Mouse (Mus musculus): ENCODE measurements around the gene Dlgap1.

Dlgap1 gene

DNA sequence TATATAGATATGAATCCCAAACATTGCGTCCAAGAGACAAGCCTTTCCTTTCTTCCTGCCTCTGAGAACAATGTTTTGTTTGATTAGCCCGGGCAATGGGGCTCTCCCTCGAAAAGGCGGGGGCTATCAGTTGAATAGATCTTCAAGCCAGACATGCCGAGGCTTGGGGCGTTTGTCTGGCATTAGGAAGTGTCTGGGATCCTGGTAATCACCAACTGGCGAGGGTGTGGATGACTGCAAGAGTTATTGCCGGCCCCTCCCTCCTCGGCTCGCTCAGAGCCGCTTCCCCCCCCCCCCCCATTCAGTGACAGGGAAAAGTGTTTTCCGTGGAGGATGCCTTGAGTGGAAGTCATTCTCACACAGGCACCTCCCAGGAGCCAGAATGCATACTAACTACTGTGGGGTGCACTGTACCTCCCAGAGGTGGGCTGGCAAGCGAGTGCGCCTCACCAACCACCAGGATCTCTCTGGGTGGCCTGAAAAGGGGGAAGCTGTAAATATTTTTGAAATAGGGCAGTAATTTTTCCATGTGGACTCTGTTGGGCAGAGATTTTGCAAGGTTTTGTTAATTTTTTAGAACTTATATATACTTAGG, 786.9 kb downstream of the Dlgap1 start:
- peak; percentile 57 for DNase-seq (ENCODE audit: low read depth)

- DNase-seq (ENCODE audit: low read depth), result peak; percentile 37
These were observed 793.1 kb downstream of the Dlgap1 start for GRCm38 (mm10) chr17:70762001-70762400.

DNA sequence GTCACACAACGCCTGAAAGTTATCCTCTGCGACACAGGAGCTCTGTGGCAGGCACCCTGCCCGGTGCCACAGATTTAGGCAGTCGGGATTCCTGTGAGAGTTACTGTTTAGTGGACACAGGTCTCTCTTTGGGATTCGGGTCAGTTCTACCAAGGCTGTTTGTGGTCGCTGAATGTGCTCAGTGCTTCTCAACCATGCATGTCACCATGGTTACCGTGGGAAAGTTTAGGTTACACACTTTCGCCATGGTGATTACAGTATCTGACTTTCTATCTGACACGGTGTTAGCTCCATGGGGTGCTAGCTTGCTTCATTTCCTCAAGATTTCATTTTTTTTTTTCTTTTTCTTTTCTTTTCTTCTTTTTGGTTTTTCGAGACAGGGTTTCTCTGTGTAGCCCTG, 793.8 kb downstream of the Dlgap1 start:
- peak; percentile 24 for DNase-seq (ENCODE audit: low read depth)

DNA sequence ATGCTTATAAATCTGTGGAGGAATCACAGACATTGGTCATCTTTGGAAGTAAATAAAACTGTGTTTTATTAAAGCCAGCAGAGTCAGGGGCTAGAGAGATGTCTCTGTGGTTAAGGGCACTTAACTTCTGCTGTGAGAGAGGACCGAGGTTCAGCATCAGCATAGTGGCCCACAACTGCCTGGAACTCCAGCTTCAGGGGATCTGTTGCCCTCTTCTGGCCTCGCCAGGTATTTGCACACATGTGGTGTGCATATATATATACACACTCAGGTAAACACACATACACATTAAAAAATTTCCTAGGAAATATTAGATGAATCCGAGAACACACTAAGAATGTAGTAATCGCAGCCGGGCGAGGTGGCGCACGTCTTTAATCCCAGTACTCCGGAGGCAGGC, 796.5 kb downstream of the Dlgap1 start:
- no peak for DNase-seq (ENCODE audit: low read depth)

- no peak for DNase-seq (ENCODE audit: low read depth)
These were observed 797.1 kb downstream of the Dlgap1 start for GRCm38 (mm10) chr17:70765976-70766375.

GRCm38 (mm10) chr17:70772120-70772899, 803.4 kb downstream of the Dlgap1 start:
- no peak for DNase-seq (ENCODE audit: low read depth)

DNA sequence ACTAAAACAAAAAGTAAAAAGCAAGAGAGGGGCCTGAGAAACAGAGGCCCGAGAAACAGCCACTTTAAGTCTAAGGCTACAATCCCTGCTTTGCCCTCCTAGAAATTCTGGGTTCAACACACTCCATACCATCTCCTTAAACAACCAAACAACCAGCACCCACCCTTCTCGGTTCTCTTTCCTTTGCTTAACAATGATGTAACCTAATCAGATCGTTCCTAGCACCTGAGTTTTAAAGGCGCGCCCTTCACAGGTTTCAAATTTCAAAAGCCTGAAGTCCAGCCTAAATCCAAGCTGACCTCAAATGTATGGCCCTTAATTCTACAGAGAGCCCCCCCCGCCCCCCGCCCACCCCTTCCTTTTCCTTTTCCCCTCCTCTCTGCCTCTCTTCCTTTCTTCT, 810.9 kb downstream of the Dlgap1 start:
- no peak for DNase-seq (ENCODE audit: low read depth)

DNA sequence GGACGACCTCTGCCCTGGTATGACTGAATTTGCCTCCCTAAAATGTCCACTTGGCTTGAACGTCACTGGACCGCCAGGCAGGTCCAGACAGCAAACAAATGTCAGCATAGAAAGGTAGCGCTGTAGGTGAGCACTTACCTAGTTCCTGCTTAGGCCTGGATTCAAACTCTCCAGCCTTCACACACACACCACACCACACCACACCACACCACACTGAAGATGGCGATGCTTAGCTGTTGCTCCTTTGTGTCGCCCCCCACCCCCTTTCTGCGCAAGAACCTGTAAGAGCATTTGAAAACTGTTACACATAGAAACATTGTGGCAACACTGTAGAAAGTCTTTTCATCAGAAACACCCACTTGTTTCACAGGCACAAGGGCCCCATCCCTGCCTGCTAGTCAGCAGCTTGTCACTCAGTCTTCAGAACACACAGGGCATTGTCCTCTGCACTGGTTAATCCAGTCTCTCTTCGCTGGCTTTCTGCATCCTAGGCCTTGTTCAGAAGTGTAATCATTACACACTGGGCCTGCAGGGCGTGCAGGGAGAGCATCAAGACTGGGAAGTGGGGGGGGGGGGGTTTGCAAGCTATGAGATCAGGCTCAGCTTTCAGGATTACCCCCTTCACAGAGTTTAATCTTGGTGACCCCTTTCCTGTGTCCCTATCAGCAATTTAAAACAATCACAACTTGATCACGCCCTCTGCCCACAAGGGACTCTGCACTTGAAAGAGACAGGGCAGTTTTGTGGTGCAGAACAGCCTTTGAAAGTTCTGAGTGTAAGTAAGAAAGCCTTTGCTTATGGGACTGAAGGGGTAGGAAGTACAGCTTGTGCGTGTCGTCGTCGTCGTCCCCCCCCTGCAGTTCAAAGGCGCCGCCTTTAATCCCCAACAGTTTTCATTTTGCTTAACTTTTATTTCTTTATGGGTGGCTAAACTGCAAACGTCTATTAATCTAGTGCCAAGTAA, 812.1 kb downstream of the Dlgap1 start:
- peak; percentile 37 for DNase-seq (ENCODE audit: low read depth)

GRCm38 (mm10) chr17:70783273-70783672, 814.4 kb downstream of the Dlgap1 start:
- no peak for DNase-seq (ENCODE audit: low read depth)

DNA sequence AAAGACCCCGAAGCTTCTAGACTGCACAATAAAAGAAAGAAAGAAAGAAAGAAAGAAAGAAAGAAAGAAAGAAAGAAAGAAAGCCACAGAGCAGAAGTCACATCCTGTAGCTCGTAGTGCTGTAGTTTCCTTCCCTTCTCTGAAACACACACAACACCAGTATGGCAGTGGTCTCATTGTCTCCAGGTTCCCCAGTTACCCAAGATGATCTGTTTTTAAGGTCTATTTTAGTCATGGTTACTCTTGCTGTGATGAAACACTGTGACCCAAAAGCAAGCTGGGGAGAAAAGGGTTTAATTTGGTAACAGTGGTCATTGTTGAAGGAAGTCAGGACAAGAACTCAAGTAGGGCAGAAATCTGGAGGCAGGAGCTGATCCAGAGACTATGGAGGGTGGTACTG, 818.5 kb downstream of the Dlgap1 start:
- DNase-seq (ENCODE audit: low read depth), result no peak

DNA sequence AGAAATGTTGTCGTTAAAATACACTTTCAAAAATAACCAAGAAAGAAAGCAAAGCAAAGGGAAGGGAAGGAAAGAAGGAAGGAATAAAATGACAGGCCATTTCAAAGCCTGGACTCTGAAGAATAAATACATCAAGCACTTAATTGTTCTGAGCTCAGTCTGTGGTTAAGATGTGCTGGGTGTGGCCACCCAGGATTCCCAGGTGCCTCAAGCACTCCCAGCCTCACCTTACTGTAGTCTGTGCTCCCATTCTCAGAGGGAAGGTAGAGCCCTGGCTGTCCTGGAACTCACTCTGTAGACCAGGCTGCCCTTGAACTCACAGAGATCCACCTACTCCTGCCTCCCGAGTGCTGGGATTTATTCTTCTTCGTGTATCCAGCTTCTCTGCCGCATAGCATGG, 821.9 kb downstream of the Dlgap1 start:
- no peak for DNase-seq (ENCODE audit: low read depth)

- no peak for DNase-seq (ENCODE audit: low read depth)
These were observed 822.9 kb downstream of the Dlgap1 start for GRCm38 (mm10) chr17:70791596-70792275.

- peak; percentile 70 for DNase-seq (ENCODE audit: low read depth)
These were observed 825.4 kb downstream of the Dlgap1 start for GRCm38 (mm10) chr17:70794291-70794690.

DNA sequence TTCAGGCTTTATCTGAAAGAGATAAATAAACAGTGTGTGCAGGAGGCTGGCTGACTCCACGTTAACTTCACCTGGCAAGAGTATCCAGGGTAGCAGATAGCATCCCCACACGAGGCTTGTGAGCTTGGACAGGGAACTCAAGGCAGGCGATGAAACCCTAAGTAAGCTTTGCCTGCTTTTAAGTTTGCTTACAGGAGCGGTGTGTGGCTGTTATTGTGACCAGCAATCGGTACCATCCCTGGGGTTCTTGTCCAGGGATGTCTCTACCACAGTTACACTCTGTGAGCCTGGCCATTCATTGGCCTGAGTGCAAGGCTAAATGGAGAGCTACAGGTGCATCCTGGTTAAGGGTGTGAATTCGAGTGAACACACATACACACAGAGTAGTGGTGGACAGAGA, 825.8 kb downstream of the Dlgap1 start:
- DNase-seq (ENCODE audit: low read depth), result no peak

GRCm38 (mm10) chr17:70795196-70795595, 826.3 kb downstream of the Dlgap1 start:
- no peak for DNase-seq (ENCODE audit: low read depth)

GRCm38 (mm10) chr17:70796940-70797772, 828.3 kb downstream of the Dlgap1 start:
- DNase-seq (ENCODE audit: low read depth), result peak; percentile 84

DNA sequence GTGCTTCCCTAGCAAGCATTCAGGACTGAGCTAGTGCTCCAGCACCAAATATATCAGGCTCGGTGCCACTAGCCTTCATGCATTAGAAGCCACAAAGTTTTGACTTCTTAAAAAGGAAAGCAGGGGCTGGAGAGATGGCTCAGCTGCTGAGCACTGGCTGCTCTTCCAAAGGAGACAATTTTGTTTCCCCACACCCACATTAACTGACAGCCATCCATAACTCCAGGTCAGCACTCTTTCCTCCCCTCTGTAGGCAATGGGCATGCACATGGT, 828.8 kb downstream of the Dlgap1 start:
- no peak for DNase-seq (ENCODE audit: low read depth)

GRCm38 (mm10) chr17:70799266-70799665, 830.4 kb downstream of the Dlgap1 start:
- DNase-seq (ENCODE audit: low read depth), result no peak

DNA sequence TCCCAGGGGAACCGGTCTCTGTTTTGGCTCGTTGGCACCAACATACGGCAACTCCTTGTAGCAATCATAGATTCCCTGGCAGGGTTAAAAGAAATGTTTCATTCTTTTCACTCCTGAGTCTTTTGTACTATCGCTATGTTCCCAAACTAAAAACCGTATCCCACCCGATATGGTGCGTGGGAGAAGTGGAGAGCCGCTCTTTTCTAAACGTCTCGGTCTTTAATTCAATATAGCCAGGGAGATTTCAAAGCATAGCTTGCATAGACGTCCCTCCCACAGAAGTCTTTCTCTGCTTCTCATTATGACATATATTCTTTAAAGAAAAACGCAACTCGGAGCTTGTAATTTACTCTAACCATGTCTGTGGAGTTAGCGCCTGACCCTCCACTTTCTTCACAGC, 833.1 kb downstream of the Dlgap1 start:
- DNase-seq (ENCODE audit: low read depth), result no peak

DNA sequence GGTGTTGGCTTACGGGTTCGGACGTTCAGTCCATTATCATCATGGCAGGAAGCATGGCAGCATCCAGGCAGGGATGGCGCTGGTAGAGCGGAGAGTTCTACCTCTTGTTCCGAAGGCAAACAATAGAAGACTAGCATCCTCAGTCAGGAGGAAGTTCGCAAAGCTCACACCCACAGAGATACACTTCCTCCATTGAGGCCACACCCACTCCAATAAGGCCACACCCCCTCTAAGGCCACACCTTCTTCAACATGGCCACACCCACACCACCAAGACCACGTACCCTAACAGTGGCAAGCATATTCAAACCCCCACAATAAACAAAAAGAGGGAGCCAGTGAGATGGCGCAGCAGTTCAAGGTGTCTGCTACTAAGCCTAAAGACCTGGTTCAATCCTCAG, 837.0 kb downstream of the Dlgap1 start:
- DNase-seq (ENCODE audit: low read depth), result no peak

DNA sequence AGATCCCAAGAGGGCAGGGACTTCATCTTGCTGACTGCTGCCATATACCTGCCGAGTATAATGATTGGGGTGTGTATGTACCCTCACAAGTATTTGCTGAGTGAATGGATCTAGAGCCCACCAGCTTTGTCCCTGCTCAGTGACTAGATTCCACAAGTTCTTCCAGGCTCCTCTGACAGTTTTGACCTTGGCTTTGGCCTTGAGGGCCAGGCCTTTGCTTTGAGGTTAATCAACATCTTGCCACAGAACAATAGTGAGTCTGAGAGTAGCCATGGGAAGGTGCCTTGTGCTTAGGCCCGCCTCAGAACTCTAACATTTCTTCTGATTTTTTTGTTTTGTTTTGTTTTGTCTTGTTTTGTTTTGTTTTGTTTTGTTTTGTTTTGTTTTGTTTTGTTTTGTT, 837.7 kb downstream of the Dlgap1 start:
- no peak for DNase-seq (ENCODE audit: low read depth)

Data from NIH3T3 (cell line).